Mouse (Mus musculus) forebrain, embryonic 16.5 days (tissue): ENCODE measurements around the gene BC005624. TPM values are rescaled to one million over a fixed set of nuclear protein-coding genes. Genes with fewer than 3 reads are reported as not detected.
"Not testable (repeated sequence)": the region's sequence is repeated elsewhere in the genome, so short reads cannot be mapped to it uniquely, and the experiment has no call there.

Experiments used
- ATAC-seq: fragments of 200-750 bp; cut with Nextera tagmentation; 2 replicates; pipeline ENCODE4 v1.8.0; 2017; ENCODE audit warnings: mild to moderate bottlenecking, moderate library complexity
- H3K27ac ChIP-seq: fragments of 300-500 bp; sonication (generic); 2 replicates; pipeline ENCODE4 v1.5.1; 2014; ENCODE audit warnings: low read length, control low read depth
- H3K27me3 ChIP-seq: fragments of 300-500 bp; sonication (generic); replicated peaks from 2 replicates; pipeline ENCODE4 v1.6.1; 2014; ENCODE audit warnings: low read length; ENCODE audit not compliant: control insufficient read depth, insufficient read depth
- H3K36me3 ChIP-seq: fragments of 300-500 bp; sonication (generic); 2 replicates; pipeline ENCODE4 v1.6.1; 2014; ENCODE audit not compliant: control insufficient read depth, insufficient read depth
- H3K4me1 ChIP-seq: fragments of 300-500 bp; sonication (generic); replicated peaks from 2 replicates; pipeline ENCODE4 v1.6.1; 2014; ENCODE audit warnings: low read length; ENCODE audit not compliant: control insufficient read depth, insufficient read depth
- H3K4me2 ChIP-seq: fragments of 300-500 bp; sonication (generic); 2 replicates; pipeline ENCODE4 v1.6.1; 2014; ENCODE audit warnings: mild to moderate bottlenecking, low read length, control low read depth
- H3K4me3 ChIP-seq: fragments of 300-500 bp; sonication (generic); replicated peaks from 2 replicates; pipeline ENCODE4 v1.5.1; 2014; ENCODE audit warnings: mild to moderate bottlenecking, low read length, control low read depth
- H3K9ac ChIP-seq: fragments of 300-500 bp; sonication (generic); replicated peaks from 2 replicates; pipeline ENCODE4 v1.6.1; 2014; ENCODE audit warnings: low read depth, low read length, control low read depth
- H3K9me3 ChIP-seq: fragments of 300-500 bp; sonication (generic); 2 replicates; pipeline ENCODE4 v1.6.1; 2016; ENCODE audit warnings: low read length; ENCODE audit not compliant: control insufficient read depth
- WGBS: fragments of 180-500 bp; shearing (Covaris S2); extraction: QIAGEN DNeasy Blood & Tissue Kit; methylation state at CpG from one replicate; pipeline ENCODE4 v1.1.7; 2014; 5-methylcytosine and 5-hydroxymethylcytosine counted together
- polyA plus RNA-seq: library from polyadenylated mRNA; unstranded; fragments of >200 nt; fragmentation: Nextera tagmentation; extraction: Ambion mirVana; gene quantifications from 2 replicates; pipeline ENCODE4 v1.2.1, GENCODE M21; 2015

Gene BC005624
- polyA plus RNA-seq, 1 experiment from 2014 or later, result 93.5 TPM

- no peak overlapping the region for H3K4me2 ChIP-seq
- H3K9me3 ChIP-seq, result no peaks in the 10 kb centered on the region
- no peak overlapping the region for H3K27ac ChIP-seq
- 62% methylated on average over 3 of the region's 3 CpGs for WGBS
- no peak for ATAC-seq
- H3K4me1 ChIP-seq, result no peaks in the 10 kb centered on the region
- no peak overlapping the region for H3K9ac ChIP-seq
- H3K4me3 ChIP-seq, result no peak overlapping the region
- H3K27me3 ChIP-seq, result no peaks in the 10 kb centered on the region
- H3K36me3 ChIP-seq, result no peaks in the 10 kb centered on the region
These were observed 45.2 kb downstream of the BC005624 start for GRCm38 (mm10) chr2:30936808-30937207.

GRCm38 (mm10) chr2:30933917-30934450, 48.0 kb downstream of the BC005624 start:
- Histone ChIP-seq H3K4me2 (no peak overlapping the region), H3K4me3 (no peak overlapping the region), H3K27me3 (no peaks in the 10 kb centered on the region), H3K36me3 (no peaks in the 10 kb centered on the region), H3K27ac (no peak overlapping the region), H3K4me1 (peaks cover 8% of the 10 kb centered on the region), H3K9ac (no peak overlapping the region), H3K9me3 (no peaks in the 10 kb centered on the region)
- no peak for ATAC-seq
- WGBS, result 23% methylated on average over 7 of the region's 7 CpGs

- WGBS, result 60% methylated on average over 6 of the region's 6 CpGs
- Histone ChIP-seq H3K4me2 (no peak overlapping the region), H3K36me3 (no peaks in the 10 kb centered on the region), H3K27me3 (no peaks in the 10 kb centered on the region), H3K4me3 (no peak overlapping the region), H3K9ac (no peak overlapping the region), H3K4me1 (peaks cover 11% of the 10 kb centered on the region), H3K27ac (no peak overlapping the region), H3K9me3 (no peaks in the 10 kb centered on the region)
- no peak for ATAC-seq
These were observed 49.0 kb downstream of the BC005624 start for GRCm38 (mm10) chr2:30933032-30933431.

GRCm38 (mm10) chr2:30931922-30932321, 50.1 kb downstream of the BC005624 start:
- peaks cover 11% of the 10 kb centered on the region for H3K4me1 ChIP-seq
- H3K27ac ChIP-seq, result no peak overlapping the region
- no peak overlapping the region for H3K9ac ChIP-seq
- H3K4me3 ChIP-seq, result no peak overlapping the region
- no peak for ATAC-seq
- no peaks in the 10 kb centered on the region for H3K9me3 ChIP-seq
- 73% methylated on average over 3 of the region's 3 CpGs for WGBS
- H3K4me2 ChIP-seq, result no peak overlapping the region
- no peaks in the 10 kb centered on the region for H3K36me3 ChIP-seq
- no peaks in the 10 kb centered on the region for H3K27me3 ChIP-seq

GRCm38 (mm10) chr2:30930846-30931245, 51.2 kb downstream of the BC005624 start:
- H3K4me3 ChIP-seq, H3K27me3 ChIP-seq, H3K4me2 ChIP-seq, H3K9ac ChIP-seq, ATAC-seq, H3K36me3 ChIP-seq, H3K27ac ChIP-seq, H3K9me3 ChIP-seq: not testable (repeated sequence)
- H3K4me1 ChIP-seq, result peaks cover 11% of the 10 kb centered on the region
- WGBS, result 85% methylated on average over 2 of the region's 2 CpGs

- H3K9ac ChIP-seq, result peak within 1 kb of the TSS; percentile 56
- peak within 1 kb of the TSS; percentile 68 for H3K4me2 ChIP-seq
- 1% methylated on average over 23 of the region's 23 CpGs for WGBS
- H3K4me3 ChIP-seq, result peak within 1 kb of the TSS; percentile 40
- ATAC-seq, result peak; percentile 77
- no peaks in the 10 kb centered on the region for H3K27me3 ChIP-seq
- H3K27ac ChIP-seq, result no peak within 1 kb of the TSS
- no peaks in the 10 kb centered on the region for H3K9me3 ChIP-seq
- peaks cover 11% of the 10 kb centered on the region for H3K4me1 ChIP-seq
- no peaks in the 10 kb centered on the region for H3K36me3 ChIP-seq
These were observed 52.4 kb downstream of the BC005624 start, which contains the start of gene Ptges for GRCm38 (mm10) chr2:30929483-30930045. Ptges (minus strand) TSS chr2:30929863.

GRCm38 (mm10) chr2:30928893-30929482, 53.0 kb downstream of the BC005624 start:
- Histone ChIP-seq H3K4me3 (peak overlapping the region; percentile 40), H3K4me2 (peak overlapping the region; percentile 68), H3K27ac (no peak overlapping the region), H3K9ac (0 out of 2 replicates have a peak overlapping the region, but pooled peaks have one; percentile 9), H3K4me1 (peaks cover 11% of the 10 kb centered on the region), H3K9me3 (no peaks in the 10 kb centered on the region), H3K27me3 (no peaks in the 10 kb centered on the region), H3K36me3 (no peaks in the 10 kb centered on the region)
- peak; percentile 24; the same call in 1 of the 2 replicates for ATAC-seq
- 30% methylated on average over 12 of the region's 12 CpGs for WGBS

- H3K9me3 ChIP-seq, result no peaks in the 10 kb centered on the region
- no peak overlapping the region for H3K4me2 ChIP-seq
- no peaks in the 10 kb centered on the region for H3K27me3 ChIP-seq
- H3K27ac ChIP-seq, result no peak overlapping the region
- ATAC-seq, result peak; percentile 63; the same call in 1 of the 2 replicates
- no peak overlapping the region for H3K9ac ChIP-seq
- H3K4me3 ChIP-seq, result no peak overlapping the region
- H3K4me1 ChIP-seq, result peaks cover 11% of the 10 kb centered on the region
- no peaks in the 10 kb centered on the region for H3K36me3 ChIP-seq
- 24% methylated on average over 14 of the region's 14 CpGs for WGBS
These were observed 54.0 kb downstream of the BC005624 start for GRCm38 (mm10) chr2:30927844-30928628.

- 72% methylated on average over 9 of the region's 9 CpGs for WGBS
- no peak overlapping the region for H3K27ac ChIP-seq
- no peak overlapping the region for H3K4me2 ChIP-seq
- H3K4me1 ChIP-seq, result peaks cover 11% of the 10 kb centered on the region
- no peaks in the 10 kb centered on the region for H3K9me3 ChIP-seq
- H3K4me3 ChIP-seq, result no peak overlapping the region
- no peak overlapping the region for H3K9ac ChIP-seq
- H3K36me3 ChIP-seq, result no peaks in the 10 kb centered on the region
- no peak for ATAC-seq
- H3K27me3 ChIP-seq, result no peaks in the 10 kb centered on the region
These were observed 54.7 kb downstream of the BC005624 start for GRCm38 (mm10) chr2:30927151-30927781.
